ENCODE assay signal across 29 mouse cellular contexts in the genomic region with DNA sequence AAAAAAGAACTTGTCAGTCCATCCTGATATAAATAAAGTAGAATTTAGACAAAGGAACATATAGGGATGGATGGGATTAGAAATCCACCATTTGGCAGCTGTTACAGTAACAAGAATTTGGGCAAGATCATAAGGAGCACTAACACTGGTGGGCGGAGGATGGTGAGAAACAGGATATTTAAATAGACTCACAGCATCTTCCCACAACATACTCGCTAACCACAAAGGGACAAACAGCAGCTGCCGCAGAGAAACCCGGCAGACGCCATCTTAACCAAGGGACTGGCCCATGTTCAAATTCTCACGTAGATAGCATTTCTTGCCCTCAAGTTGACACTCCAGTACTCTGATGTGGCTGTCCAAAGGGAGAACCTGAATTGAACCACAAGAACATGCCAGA. TPM values are rescaled to one million over a fixed set of nuclear protein-coding genes. Genes with fewer than 3 reads are reported as not detected.
"Had no signal": no experiment of that assay in that cellular context is flagged by ENCODE, and none has a peak within 500 bp of the region (broad histone marks: within the 10 kb centered on the region; RNA-seq: fewer than 3 reads in every experiment).

No protein-coding gene starts in this region.

- ATAC-seq: liver, postnatal 0 days; lung, postnatal 0 days; midbrain, embryonic 15.5 days had no signal

- H3K4me2 ChIP-seq: kidney, embryonic 15.5 days; limb, embryonic 12.5 days; limb, embryonic 15.5 days; liver, embryonic 11.5 days; lung, embryonic 14.5 days; midbrain, embryonic 12.5 days; midbrain, embryonic 15.5 days; neural tube, embryonic 13.5 days had no signal

- H3K4me1 ChIP-seq: kidney, embryonic 15.5 days; limb, embryonic 12.5 days; limb, embryonic 15.5 days; midbrain, embryonic 12.5 days; midbrain, embryonic 15.5 days; neural tube, embryonic 13.5 days had no signal

- DNase-seq: kidney, adult 11 months; kidney, adult 8-10 months; kidney, postnatal 10 days; layer of hippocampus, adult 9-11 months; liver, postnatal 0 days; lung, embryonic 14.5 days; retina, postnatal 1 day; right cerebral cortex, postnatal 4 days; thymus, postnatal 25 days had no signal

- H3K36me3 ChIP-seq: kidney, embryonic 15.5 days; limb, embryonic 12.5 days; limb, embryonic 15.5 days; midbrain, embryonic 12.5 days; midbrain, embryonic 15.5 days; neural tube, embryonic 13.5 days had no signal

- H3K27ac ChIP-seq: kidney, embryonic 15.5 days; layer of hippocampus, adult 2 months; limb, embryonic 12.5 days; limb, embryonic 15.5 days; liver, embryonic 14.5 days; macrophage; midbrain, embryonic 12.5 days; midbrain, embryonic 15.5 days; neural tube, embryonic 13.5 days; stomach, postnatal 0 days had no signal

- H3K27me3 ChIP-seq: kidney, embryonic 15.5 days; limb, embryonic 12.5 days; limb, embryonic 15.5 days; midbrain, embryonic 12.5 days; midbrain, embryonic 15.5 days; neural tube, embryonic 13.5 days had no signal

- H3K9ac ChIP-seq: kidney, embryonic 15.5 days; limb, embryonic 12.5 days; limb, embryonic 15.5 days; liver, embryonic 14.5 days; liver, postnatal 0 days; lung, embryonic 14.5 days; midbrain, embryonic 12.5 days; midbrain, embryonic 15.5 days; neural tube, embryonic 13.5 days had no signal

- H3K4me3 ChIP-seq: kidney, embryonic 15.5 days; layer of hippocampus, adult 2 months; limb, embryonic 12.5 days; limb, embryonic 15.5 days; midbrain, embryonic 12.5 days; midbrain, embryonic 15.5 days; neural tube, embryonic 13.5 days had no signal

- H3K9me3 ChIP-seq: kidney, embryonic 15.5 days; limb, embryonic 12.5 days; limb, embryonic 15.5 days; midbrain, embryonic 12.5 days; midbrain, embryonic 15.5 days; neural tube, embryonic 13.5 days had no signal

RNA-seq across cellular contexts. Expression of gene Ccdc113, which starts 17.0 kb away (rescaled TPM):
- total RNA-seq: megakaryocyte, adult 5-6 weeks; neutrophil, adult 5-6 weeks had no signal
- polyA plus RNA-seq: large intestine, adult 2 months; limb, embryonic 12.5 days; liver, embryonic 11.5 days; liver, embryonic 14.5 days; liver, postnatal 0 days; macrophage; stomach, embryonic 14.5 days had no signal

RNA-seq across cellular contexts. Expression of gene Prss54, which starts 59.2 kb away (rescaled TPM):
- total RNA-seq: layer of hippocampus, postnatal 25 days; left cerebral cortex, adult 8-10 months; megakaryocyte, adult 5-6 weeks; neutrophil, adult 5-6 weeks had no signal
- polyA plus RNA-seq: kidney, embryonic 15.5 days; large intestine, adult 2 months; limb, embryonic 12.5 days; limb, embryonic 15.5 days; liver, embryonic 11.5 days; liver, embryonic 14.5 days; liver, postnatal 0 days; lung, embryonic 14.5 days; lung, postnatal 0 days; macrophage; midbrain, embryonic 12.5 days; midbrain, embryonic 15.5 days; neural tube, embryonic 13.5 days; stomach, embryonic 14.5 days; stomach, postnatal 0 days; thymus, postnatal 0 days; urinary bladder, adult 2 months had no signal
